Mouse (Mus musculus) gastrocnemius, postnatal 14 days (tissue): Measurements from ENCODE around the gene Zfp689. TPM values are rescaled to one million over a fixed set of nuclear protein-coding genes. Genes with fewer than 3 reads are reported as not detected.
"Not testable (repeated sequence)": the region's sequence is repeated elsewhere in the genome, so short reads cannot be mapped to it uniquely, and the experiment has no call there.

ENCODE experiments used
- DNase-seq: peaks from one replicate; pipeline ENCODE4 v3.0.0; 2021; ENCODE audit warnings: mixed read lengths
- intact Hi-C: fragments of 180-260 bp; cut with DNase I; formaldehyde crosslinking; loops from one replicate; pipeline ENCODE4 v1.15.1; 2025; ENCODE audit warnings: low total_unique reads
- long read RNA-seq, 2 experiments: library from polyadenylated mRNA; stranded (forward); transcript quantifications; one replicate each; pipeline ENCODE4 v2.0.0; 2021
- total RNA-seq, 2 experiments: library from RNA; stranded (reverse); gene quantifications; 2 replicates each; pipeline ENCODE4 v1.2.3; 2021

Gene Zfp689
- total RNA-seq = 1 to 10 TPM; 1.0 to 1.5 TPM
- long read RNA-seq, experiment 1, partial matches to known transcripts = 0 of 2 reads
- long read RNA-seq, experiment 1, other reads (novel, unspliced or antisense) = 1 of 2 reads
- long read RNA-seq, experiment 2 = 0 reads

DNA sequence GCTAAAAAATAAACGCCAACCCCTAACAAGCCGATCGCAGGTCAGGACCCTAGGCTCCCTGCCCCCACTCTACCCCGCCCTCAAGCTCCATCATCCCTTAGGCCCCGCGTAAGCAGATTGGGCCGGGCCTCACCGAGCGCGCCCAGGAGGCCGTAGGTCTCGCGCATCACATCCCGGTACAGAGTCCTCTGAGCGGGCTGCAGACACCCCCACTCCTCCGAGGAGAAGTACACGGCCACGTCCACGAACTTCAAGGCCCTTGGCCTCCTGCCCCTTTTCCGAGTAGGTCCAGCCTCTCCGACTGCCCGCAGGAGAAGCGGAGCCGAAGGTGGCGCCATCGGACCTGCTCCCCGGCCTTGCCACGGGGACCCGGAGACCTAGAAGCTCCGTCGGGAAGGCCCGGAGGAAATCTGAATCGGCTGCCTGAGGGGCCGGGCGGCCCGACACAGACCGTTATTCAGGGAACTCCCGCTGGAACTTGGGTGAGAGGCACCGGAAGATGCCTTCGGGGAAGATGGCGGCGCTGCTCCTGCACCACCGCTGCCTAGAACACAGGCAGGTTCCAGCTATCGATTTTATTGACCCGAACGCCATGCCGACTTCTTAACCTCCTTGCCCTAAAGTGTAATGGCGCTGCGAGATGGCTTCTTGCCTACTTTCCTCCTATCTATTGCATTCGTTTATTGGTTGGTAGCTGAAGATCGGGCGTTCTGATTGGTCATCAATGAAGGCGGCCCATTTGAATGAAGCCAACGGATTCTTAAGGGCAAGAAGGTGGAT, at the start of gene Zfp689:
Zfp689 (minus strand) TSS at position 638 of the 780 bp plus-strand sequence.
- DNase-seq = peak; percentile 90
- intact Hi-C loops = no loop called here

DNA sequence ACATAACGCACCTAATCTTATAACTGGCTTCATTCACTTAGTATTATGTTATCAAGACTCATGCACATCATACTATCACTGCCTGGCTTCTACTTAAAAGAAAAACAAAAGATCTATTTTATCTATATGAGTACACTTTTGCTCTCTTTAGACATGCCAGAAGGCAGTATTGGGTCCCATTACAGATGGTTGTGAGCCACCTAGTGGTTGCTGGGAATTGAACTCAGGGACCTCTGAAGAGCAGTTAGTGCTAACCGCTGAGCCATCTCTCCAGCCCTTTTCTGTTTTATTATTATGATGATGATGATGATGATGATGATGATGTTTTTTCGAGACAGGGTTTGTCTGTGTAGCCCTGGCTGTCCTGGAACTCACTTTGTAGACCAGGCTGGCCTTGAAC, 49.4 kb upstream of the Zfp689 start:
- intact Hi-C loops = loop anchor here (5.0 kb wide), 1 partner anchor 136 kb away; no protein-coding TSS in a partner anchor
- DNase-seq = no peak

DNA sequence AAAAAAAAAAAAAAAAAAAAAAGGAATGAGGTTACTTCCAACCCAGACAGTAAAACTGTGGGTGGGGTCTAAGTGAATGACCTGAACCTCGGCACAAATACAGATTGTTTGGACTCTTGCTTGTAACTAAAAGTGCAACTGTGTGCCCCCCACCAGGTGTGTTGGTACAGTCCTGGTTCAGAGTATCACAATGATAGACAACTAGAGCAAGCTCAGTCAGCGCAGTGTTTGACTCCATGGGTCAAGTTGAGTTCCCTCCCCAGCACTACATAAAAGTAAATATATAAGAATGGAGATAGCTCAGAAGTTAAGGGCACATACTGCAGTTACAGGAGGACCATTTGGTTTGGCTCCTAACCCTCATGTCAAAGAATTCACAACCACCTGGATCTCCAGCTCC, 48.4 kb upstream of the Zfp689 start:
- no peak for DNase-seq
- intact Hi-C loops = loop anchor here (5.0 kb wide), 1 partner anchor 135 kb away; no protein-coding TSS in a partner anchor

DNA sequence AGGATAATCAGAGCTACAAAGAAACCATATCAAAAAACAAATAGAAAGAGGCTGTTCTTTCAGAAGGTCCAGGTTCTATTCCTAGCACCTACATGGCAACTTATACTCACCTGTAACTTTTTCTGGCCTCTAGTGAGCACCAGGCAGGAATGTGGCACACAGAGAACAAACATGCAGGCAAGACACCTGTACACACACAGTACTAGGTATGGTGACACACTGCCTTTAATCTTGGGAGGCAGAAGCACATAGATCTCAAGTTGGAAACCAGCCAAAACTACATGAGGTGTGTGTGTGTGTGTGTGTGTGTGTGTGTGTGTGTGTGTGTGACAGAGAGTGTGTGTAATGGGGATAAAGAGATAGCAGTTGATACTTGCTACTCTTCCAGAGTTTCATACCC, 45.7 kb upstream of the Zfp689 start:
- intact Hi-C loops = loop anchor here (5.0 kb wide), 1 partner anchor 132 kb away; no protein-coding TSS in a partner anchor
- no peak for DNase-seq

DNA sequence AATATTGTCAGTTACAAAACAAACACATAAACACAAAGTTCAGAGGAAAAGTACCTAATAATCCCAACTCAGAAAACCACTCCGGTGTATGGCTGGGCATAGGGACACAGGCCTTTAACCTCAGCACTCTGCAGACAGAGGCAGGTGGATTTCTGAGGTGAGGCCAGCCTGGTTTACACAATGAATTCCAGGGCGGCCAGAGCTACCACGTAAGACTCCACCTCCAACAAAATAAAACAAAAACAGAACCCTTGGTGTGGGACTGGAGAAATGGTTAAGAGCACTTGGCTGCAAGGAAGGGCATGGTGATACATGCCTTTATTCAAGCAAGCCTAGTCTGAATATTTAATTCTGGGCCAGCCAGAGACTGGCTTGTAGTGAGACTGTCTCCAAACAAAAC, 42.9 kb upstream of the Zfp689 start:
- intact Hi-C loops = loop anchor here (1.0 kb wide), 1 partner anchor 16 kb away; no protein-coding TSS in a partner anchor
- no peak for DNase-seq

DNA sequence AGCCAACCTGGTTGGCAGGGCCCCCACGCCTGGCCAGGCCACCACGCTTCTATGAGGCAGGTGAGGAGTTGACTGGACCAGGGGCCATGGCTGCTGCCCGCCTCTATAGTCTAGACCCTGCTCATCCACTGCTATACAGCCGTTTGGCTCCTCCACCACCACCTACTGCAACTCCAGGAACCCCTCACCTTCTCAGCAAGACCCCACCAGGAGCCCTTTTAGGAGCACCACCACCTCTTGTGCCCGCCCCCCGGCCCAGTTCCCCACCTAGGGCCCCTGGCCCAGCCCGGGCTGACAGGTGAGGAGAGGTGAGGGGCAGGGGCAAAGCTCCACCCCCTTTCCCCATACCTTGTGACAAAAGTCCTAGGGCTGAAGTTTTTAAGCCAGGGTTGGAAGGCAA, 41.0 kb upstream of the Zfp689 start:
- intact Hi-C loops = no loop called here
- peak; percentile 15 for DNase-seq

DNA sequence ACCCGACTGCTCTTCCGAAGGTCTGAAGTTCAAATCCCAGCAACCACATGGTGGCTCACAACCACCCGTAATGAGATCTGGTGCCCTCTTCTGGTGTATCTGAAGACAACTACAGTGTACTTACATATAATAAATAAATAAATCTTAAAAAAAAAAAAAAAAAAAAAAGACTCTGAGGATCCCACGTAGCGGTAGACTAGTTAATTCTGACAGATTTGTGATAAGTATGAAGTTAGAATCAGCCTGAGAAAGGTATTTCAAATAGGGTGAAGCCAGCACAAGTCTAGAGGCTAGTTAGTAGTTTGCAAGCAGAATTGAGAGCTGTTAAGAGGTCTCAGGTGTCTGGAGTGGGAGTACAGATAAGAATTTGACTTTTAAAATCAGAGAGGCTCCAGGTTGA, 39.4 kb upstream of the Zfp689 start:
- intact Hi-C loops, DNase-seq: not testable (repeated sequence)

DNA sequence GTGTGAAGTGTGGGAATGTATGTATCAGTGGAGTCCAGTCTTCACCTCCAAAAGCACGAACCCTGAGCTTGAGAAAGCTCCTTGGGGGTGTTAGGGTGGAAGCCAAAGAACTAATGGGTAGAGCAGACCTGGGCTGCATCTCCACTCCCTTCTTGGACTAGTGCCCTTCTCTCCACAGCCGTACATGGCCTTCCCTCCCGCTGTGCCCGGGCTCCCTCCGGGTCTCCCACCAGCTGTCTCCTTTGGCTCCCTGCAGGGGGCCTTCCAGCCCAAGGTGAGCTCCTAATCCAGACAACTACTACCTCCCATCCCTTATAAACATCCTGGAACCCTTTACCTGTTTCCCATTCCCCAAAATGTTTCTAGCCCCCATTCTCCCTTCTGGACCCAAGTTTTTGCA, 36.5 kb upstream of the Zfp689 start:
- DNase-seq = no peak
- intact Hi-C loops = no loop called here

DNA sequence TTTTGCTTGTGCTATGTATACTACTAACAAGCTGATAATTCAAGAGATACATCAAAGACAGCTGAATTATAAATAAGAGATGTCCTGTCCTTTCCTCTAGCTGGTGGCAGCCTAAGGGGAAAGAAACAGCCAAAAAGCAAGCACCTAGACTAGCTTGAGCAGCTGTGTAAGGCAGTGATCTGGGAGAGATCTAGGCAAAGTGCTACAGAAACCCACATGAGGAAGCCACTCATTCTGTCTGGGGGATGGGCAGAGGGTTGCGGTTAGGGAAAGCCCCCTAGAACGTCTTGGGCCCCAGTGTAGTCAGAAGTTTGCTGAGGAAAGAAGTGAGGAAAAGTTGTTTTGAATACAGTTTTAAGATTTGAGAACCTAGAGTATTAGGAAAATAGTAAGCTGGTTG, 31.4 kb upstream of the Zfp689 start:
- intact Hi-C loops = no loop called here
- peak; percentile 10 for DNase-seq

DNA sequence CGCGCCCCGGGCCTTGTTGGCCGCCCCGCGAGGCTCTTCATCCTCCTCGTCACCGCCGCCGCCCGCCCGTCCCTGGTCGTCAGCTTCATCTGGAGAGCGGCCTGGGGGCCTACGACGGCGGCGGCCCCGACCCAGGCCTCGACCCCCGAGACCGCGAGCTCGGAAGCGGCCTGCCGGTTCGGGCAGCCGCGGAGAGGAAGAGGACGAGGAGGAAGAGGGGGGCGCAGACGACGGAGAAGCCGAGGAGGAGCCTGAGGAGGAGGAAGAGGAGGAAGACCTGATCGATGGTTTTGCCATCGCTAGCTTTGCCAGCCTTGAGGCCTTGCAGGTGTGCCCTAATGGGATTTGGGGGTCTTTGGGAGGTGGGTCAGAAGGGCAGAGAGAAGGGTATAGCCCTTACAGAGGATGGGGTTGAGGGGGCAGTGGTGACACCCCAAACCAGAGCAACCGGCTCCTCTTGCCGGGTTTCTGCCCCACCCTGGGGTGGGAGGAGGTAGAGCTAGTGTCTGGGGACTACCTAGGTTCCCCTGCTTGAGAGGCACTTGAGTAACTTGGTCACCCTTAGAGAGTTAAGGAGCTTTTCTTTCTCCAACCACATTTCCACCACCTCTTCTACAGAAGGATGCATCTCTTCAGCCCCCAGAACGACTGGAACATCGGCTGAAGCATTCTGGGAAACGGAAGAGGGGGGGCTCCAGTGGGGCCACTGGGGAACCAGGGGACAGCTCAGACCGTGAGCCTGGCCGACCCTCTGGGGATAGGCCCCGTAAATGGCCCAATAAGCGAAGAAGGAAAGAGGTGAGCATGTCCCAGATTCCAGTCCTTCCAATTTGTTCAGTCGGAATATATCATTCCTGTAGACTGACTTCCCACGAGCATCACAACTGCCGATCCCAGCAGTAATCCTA, 30.6 kb upstream of the Zfp689 start:
- intact Hi-C loops = no loop called here
- no peak for DNase-seq

DNA sequence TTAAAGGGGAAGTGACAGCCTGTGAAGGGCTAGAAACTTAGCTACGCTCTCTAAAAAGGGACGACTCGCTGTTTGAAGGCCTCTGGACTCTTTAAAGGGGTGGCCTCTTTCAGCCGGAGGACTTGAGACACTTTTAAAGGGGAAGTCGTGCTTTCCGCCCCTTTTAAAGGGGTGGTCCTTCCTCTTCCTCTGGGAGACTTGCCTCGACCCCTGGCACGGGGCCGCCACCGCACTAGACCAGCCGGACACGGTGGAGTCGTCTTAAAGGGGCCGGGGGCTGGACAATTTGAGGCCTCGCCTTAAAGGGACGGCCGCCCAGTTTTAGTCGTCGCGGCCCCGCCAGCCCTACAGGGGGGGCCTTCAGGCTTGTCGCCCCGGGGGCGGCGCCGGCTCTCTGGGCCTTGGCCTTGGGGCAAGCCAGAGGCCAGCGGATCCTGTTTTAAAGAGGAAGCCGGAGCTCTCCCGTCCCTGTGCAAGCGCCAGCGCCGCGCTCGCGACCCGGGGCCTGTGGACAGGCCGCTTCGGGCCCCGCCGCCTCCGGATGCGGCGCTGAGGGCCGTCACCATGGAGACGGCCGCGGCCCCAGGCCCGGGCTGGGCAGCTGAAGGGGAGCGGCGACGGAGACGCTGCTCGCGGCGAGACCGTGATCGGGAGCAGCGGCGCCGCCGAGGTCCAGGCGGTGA, 29.8 kb upstream of the Zfp689 start, which contains the start of gene Fbrs:
Fbrs (plus strand) TSS at position 565 of the 683 bp plus-strand sequence.
- DNase-seq = peak; percentile 99
- intact Hi-C loops = no loop called here

DNA sequence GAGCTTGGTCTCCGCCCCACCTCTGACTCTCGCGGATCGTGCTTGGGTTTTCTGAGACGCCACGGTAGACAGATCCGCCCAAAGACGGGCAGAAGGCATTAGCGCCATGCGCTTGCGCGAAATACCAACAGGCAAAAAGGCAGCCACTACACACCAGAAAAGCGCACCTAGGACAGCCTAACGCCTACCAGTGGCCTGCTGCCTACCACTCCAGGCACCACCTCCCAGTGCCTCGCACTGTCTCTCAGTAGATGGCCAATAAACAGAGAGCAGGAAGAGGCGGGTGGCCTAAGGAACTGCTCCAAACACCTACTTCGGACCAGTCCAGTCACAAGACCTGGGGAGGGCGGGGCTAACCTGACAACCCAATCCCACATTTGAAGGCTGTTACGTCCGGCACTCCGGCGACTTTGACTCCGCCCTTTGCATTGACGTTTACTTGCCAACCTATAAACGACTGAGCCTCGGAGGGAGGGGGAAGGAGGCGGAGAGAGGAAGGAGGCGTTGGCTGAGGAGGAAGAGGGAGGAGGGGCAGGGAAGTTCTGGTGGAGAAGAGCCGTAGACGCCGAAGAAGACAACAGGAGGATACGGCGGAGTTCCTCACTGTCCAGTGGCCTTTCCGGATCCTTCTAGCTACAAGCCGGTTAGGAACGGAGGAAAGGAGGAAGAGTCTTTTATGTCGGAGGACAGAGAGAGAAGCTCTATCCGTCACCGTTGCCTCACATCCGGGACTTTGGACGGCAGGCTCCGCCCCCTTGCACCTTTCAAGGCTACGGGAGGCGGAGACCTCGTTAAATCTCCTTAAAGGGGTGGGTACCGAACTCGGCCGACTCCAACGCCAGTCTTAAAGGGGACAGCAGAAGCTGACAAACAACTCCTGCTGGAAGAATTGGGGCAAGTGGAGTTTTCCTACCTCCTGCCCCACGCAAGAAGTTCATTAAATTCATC, 29.0 kb upstream of the Zfp689 start:
- peak; percentile 99 for DNase-seq
- intact Hi-C loops = no loop called here

DNA sequence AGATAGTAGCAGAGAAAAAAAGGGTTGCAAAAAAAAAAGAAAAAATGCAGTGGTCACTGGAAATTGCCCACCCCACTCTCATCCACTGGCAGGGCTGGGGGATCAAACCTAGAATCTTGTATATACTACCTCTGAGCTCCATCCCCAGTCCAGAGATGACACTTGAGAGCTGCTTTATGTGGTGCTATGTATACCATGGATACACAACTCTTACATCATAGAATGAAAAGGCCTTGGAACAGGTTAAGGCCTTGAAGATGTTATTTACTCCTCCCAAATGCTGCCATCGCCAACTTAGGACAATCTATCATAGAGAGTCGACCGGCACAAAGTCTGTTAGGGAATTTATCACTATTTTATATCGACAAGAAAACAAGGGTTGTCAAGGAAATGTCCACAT, 27.9 kb upstream of the Zfp689 start:
- intact Hi-C loops = no loop called here
- no peak for DNase-seq

DNA sequence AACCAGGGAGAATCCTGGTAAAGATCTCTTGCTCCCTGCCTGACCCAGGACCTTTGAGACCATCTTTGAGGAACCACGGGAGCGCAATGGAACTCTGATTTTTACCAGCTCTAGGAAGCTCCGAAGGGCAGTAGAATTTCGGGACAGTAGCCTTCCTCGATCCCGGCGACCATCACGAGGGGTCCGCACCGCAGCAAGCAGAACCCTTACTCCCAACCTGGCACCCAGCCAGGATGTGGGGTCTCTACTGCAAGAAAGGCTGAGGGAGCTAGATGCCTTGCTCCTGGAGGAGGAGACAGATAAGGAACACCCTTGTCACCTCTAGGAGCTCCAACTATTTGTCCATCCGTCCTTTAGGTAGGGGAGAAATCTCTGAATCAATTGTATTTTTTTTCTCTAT, 27.4 kb upstream of the Zfp689 start:
- intact Hi-C loops = no loop called here
- no peak for DNase-seq

DNA sequence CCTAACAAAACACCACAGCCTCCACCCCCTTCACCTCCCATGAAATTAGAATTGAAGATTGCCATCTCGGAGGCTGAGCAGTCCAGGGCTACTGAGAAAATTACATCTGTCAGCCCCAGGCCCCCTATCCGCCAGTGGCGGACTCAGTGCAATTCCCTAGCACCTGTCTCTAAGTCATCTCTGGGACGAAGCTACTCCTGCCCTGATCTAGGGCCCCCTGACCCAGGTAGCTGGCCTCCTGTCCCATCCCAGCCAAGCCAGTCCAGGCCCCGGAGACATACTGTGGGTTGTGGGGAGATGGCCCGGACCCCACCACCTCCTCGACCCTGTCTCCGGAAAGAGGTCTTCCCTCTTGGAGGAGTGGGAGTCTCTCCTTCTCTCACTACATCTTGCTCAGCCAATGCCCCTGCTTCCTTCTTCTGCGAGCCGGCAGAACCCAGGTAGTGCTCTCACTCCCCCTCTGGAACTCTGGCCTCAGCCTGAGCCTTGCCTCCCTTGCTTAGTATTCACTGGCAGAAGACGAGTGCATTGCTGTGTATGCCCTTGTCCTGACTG, 26.3 kb upstream of the Zfp689 start:
- intact Hi-C loops = no loop called here
- DNase-seq = no peak

DNA sequence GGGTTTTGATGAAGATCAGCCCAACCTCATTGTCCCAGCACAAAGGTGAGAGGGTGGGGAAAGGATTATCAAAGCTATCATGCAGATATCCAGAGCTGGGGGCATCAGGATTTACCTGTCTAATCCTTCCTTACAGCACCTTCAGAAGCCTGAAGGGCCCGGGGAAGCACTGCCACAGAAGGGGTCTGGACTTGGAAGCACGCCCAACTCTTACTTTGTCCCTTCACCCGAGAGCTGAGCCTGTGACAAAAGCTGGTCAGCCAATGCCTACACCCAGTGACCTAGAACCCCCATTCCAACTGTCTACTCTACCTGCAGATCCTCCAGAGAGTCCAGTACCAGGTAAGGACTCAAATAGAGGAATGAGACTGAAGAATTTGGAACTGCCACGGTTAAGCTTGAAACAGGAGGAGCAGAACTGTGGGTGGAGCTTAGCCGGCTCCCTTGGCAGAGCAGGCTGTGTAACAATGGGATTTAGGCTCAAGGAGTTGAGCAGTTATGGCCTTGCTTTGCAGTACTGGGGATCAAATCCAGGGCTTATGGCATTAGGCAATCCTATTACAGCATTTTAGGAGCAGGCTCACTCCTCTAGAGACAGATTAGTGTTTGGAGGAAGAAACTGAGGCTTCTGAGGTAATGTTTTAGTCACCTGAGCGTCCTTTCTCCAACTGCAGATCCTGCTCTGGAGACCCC, 25.6 kb upstream of the Zfp689 start:
- intact Hi-C loops = no loop called here
- no peak for DNase-seq

DNA sequence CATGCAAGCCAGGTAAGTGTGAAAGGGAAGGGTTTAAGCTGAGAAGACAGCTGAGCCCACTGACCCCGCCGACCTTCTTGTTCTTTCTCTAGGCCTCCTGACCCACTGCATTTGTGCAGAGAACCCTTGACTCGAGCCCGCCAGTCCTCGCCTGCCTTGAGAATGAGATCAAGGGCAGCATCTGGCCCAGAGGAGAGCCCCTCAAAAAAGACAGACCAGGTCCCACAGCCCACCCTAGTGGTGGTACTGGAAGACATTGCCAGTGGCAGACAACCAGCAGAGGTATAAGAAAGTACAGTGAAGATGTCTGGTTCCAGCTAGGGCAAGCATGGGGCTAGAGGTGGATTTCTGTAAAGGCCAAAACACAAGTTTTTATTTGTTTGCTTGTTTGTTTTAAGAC, 24.7 kb upstream of the Zfp689 start:
- intact Hi-C loops = no loop called here
- DNase-seq = no peak

DNA sequence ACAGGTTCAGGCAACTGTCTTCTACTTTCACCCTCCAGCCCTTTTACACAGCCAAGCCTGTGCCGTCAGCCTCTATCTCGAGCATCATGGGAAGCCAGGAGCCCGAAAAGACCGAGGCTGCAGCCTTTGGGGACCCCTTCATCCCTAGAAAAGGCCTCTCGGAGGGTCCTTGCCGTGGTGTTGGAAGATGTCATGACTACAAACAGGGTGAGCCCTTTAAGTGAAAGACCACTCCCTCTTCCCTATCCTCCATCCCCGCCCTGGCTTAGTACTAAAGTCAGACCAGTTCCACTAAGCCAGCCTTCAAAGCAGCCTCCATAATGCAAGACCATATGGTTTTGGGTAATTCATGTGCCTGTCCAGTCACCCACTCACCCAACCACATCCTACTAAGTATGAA, 23.1 kb upstream of the Zfp689 start:
- intact Hi-C loops = no loop called here
- no peak for DNase-seq
